Mouse (Mus musculus) heart, postnatal 0 days (tissue): Measurements from ENCODE around the gene Anxa3. TPM values are rescaled to one million over a fixed set of nuclear protein-coding genes. Genes with fewer than 3 reads are reported as not detected.

Experiments
- ATAC-seq: fragments of 200-750 bp; cut with Nextera tagmentation; 2 replicates; pipeline ENCODE4 v1.8.0; 2017; ENCODE audit warnings: low read depth, moderate number of reproducible peaks, moderate library complexity; ENCODE audit not compliant: insufficient read depth
- DNase-seq: peaks from one replicate; pipeline ENCODE4 v3.0.0-alpha.2; 2016; ENCODE audit warnings: low spot score
- H3K27ac ChIP-seq: fragments of 300-500 bp; sonication (generic); 2 replicates; pipeline ENCODE4 v1.5.1; 2014; ENCODE audit warnings: low read depth, mild to moderate bottlenecking
- H3K27me3 ChIP-seq: fragments of 300-500 bp; sonication (generic); 2 replicates; pipeline ENCODE4 v1.6.1; 2014; ENCODE audit warnings: low read length, mixed read lengths; ENCODE audit not compliant: control insufficient read depth, insufficient read depth
- H3K36me3 ChIP-seq: fragments of 300-500 bp; sonication (generic); replicated peaks from 2 replicates; pipeline ENCODE4 v1.6.1; 2014; ENCODE audit warnings: low read length, mixed read lengths; ENCODE audit not compliant: control insufficient read depth, insufficient read depth
- H3K4me1 ChIP-seq: fragments of 300-500 bp; sonication (generic); 2 replicates; pipeline ENCODE4 v1.6.1; 2014; ENCODE audit warnings: antibody characterized with exemption; ENCODE audit not compliant: control insufficient read depth, insufficient read depth
- H3K4me2 ChIP-seq: fragments of 300-500 bp; sonication (generic); 2 replicates; pipeline ENCODE4 v1.6.1; 2014; ENCODE audit warnings: low read depth, mild to moderate bottlenecking, low read length, moderate library complexity
- H3K4me3 ChIP-seq: fragments of 300-500 bp; sonication (generic); 2 replicates; pipeline ENCODE4 v1.5.1; 2014; ENCODE audit warnings: low read depth, low read length
- H3K9ac ChIP-seq: fragments of 300-500 bp; sonication (generic); replicated peaks from 2 replicates; pipeline ENCODE4 v1.6.1; 2014; ENCODE audit warnings: low read depth, low read length, mixed read lengths
- H3K9me3 ChIP-seq: fragments of 300-500 bp; sonication (generic); replicated peaks from 2 replicates; pipeline ENCODE4 v1.6.1; 2016; ENCODE audit warnings: low read length; ENCODE audit not compliant: control insufficient read depth
- CTCF ChIP-seq: IDR thresholded peaks from 2 replicates; pipeline ENCODE4 v1.5.1; 2016; ENCODE audit warnings: antibody characterized with exemption, control low read depth, low read depth
- EP300 ChIP-seq: IDR thresholded peaks from 2 replicates; pipeline ENCODE4 v1.6.1; 2016; ENCODE audit warnings: antibody characterized with exemption, low read depth
- WGBS: fragments of 180-500 bp; shearing (Covaris S2); extraction: QIAGEN DNeasy Blood & Tissue Kit; methylation state at CpG from one replicate; pipeline ENCODE4 v1.1.7; 2014; 5-methylcytosine and 5-hydroxymethylcytosine counted together
- polyA plus RNA-seq: library from polyadenylated mRNA; unstranded; fragments of >200 nt; fragmentation: Nextera tagmentation; extraction: Ambion mirVana; gene quantifications from 2 replicates; pipeline ENCODE4 v1.2.1, GENCODE M21; 2015
- total RNA-seq: library from RNA; depleted of rRNA; stranded (reverse); fragments of >200 nt; gene quantifications from 2 replicates; pipeline ENCODE4 v1.2.3, GENCODE M21; 2014; ENCODE audit warnings: low replicate concordance

Anxa3 gene
- total and polyA plus RNA-seq, 2 experiments from 2014 or later: 42.0 to 50.3 TPM

DNA sequence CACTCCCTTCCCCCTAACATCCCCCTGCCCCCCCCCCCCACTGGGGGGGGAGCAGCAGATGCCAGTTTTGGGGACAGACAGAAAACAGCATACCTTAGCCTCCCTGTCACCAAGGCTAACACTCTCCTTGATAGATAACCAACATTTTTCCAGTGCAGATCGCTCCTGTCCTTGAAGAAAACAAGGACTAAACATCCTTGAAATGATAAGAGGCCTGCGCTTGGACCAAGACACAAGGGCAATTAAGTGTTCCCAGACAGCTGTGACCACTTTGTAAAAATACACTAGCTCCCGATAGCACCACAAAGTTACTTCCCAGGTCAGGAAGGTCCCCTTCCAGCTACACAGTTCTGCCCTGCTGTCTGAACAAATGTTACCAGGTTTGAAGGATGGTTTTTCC lies 55.2 kb downstream of the Anxa3 start:
- DNase-seq (peak; percentile 10), ATAC-seq (peak; percentile 33; the same call in 1 of the 2 replicates)
- Histone ChIP-seq H3K27ac (no peak overlapping the region), H3K36me3 (no peaks in the 10 kb centered on the region), H3K27me3 (no peaks in the 10 kb centered on the region), H3K9ac (no peak overlapping the region), H3K9me3 (no peaks in the 10 kb centered on the region), H3K4me3 (no peak overlapping the region), H3K4me2 (no peak overlapping the region), H3K4me1 (peaks cover 7% of the 10 kb centered on the region; the same call in 1 of the 2 replicates)
- WGBS: 11% methylated on average over 3 of the region's 3 CpGs
- TF ChIP-seq CTCF: no peak
- TF ChIP-seq EP300: no peak

DNA sequence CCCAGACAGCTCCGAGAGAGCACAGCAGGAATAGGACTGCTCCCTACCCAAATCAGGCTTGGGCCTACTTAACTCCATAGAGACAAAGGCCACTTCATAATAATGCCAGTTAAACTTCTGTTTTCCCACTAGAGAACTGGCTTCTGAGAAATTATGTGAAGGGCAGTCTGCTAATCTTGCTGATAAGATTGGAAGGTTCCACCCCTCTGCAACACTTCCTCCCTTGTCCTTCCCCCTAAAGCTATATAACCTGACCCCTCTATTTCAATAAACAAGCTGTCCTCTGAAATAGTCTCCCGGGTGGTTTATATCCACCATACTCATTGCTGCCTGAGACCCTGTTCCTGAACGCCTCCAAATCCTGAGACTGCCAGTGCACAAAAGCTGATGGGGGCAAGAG lies 56.1 kb downstream of the Anxa3 start:
- no peak overlapping the region for H3K4me3 ChIP-seq
- no peaks in the 10 kb centered on the region for H3K27me3 ChIP-seq
- H3K27ac ChIP-seq: no peak overlapping the region
- no peak overlapping the region for H3K4me2 ChIP-seq
- no peaks in the 10 kb centered on the region for H3K9me3 ChIP-seq
- no peak for DNase-seq
- no peak overlapping the region for H3K9ac ChIP-seq
- no peak for ATAC-seq
- TF ChIP-seq EP300: no peak
- no peak for TF ChIP-seq CTCF
- no peaks in the 10 kb centered on the region for H3K36me3 ChIP-seq
- H3K4me1 ChIP-seq: peaks cover 7% of the 10 kb centered on the region; the same call in 1 of the 2 replicates
- 52% methylated on average over 3 of the region's 3 CpGs for WGBS

- DNase-seq (no peak), ATAC-seq (no peak)
- Histone ChIP-seq H3K4me1 (peaks cover 2% of the 10 kb centered on the region; the same call in 1 of the 2 replicates), H3K9me3 (no peaks in the 10 kb centered on the region), H3K27me3 (no peaks in the 10 kb centered on the region), H3K4me2 (no peak overlapping the region), H3K36me3 (no peaks in the 10 kb centered on the region), H3K27ac (no peak overlapping the region), H3K9ac (no peak overlapping the region), H3K4me3 (no peak overlapping the region)
- TF ChIP-seq CTCF (no peak), EP300 (no peak)
- WGBS: 64% methylated on average over 3 of the region's 3 CpGs
Measured at GRCm38 (mm10) chr5:96853451-96853850, 60.3 kb downstream of the Anxa3 start.

DNA sequence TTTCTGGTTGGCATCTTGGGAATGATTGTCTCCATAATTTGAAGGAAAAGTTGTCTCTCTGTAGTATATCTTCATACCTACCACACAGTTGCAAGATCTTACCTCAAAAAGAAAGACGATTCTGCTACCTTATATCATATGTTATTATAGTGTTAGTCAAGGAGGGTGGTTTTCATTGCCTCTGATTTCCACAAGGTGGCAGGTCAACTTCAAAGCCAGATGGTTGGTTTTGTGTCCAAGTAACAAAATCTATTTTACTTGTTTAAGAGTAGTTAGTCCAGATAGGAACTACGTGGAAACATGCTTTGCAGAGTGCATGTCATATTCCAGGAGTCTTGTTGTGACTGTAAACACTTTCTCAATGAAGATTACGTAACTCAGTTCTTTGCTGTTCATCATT lies 61.2 kb downstream of the Anxa3 start:
- Histone ChIP-seq H3K9ac (no peak overlapping the region), H3K4me2 (no peak overlapping the region), H3K4me3 (no peak overlapping the region), H3K27ac (no peak overlapping the region), H3K9me3 (no peaks in the 10 kb centered on the region), H3K4me1 (no peaks in the 10 kb centered on the region), H3K27me3 (no peaks in the 10 kb centered on the region), H3K36me3 (no peaks in the 10 kb centered on the region)
- DNase-seq: peak; percentile 24
- WGBS: 51% methylated on average over 3 of the region's 3 CpGs
- TF ChIP-seq EP300: no peak
- TF ChIP-seq CTCF: peak; percentile 65
- no peak for ATAC-seq

DNA sequence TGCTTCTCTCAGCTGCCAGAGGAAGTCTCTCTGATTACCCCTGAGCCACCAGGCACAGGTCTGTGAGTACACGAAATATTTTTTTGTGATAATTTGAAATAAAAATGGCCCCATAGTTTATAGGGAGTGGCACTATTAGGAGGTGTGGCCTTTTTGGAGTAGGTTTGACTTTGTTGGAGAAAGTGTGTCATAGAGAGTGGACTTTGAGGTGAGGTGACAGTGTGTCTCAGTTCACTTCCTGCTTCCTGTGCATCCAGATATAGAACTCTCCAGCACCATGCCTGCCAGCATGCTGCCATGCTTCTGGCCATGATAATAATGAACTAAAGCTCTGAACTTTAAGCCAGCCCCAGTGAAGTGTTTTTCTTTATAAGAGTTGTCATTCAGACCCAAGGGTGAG lies 66.8 kb downstream of the Anxa3 start:
- TF ChIP-seq CTCF (no peak), EP300 (no peak)
- Histone ChIP-seq H3K9ac (no peak overlapping the region), H3K4me2 (no peak overlapping the region), H3K27me3 (no peaks in the 10 kb centered on the region), H3K9me3 (no peaks in the 10 kb centered on the region), H3K36me3 (no peaks in the 10 kb centered on the region), H3K4me3 (no peak overlapping the region), H3K27ac (no peak overlapping the region), H3K4me1 (no peaks in the 10 kb centered on the region)
- WGBS: 68% methylated on average over 1 of the region's 1 CpGs
- DNase-seq (no peak), ATAC-seq (no peak)

DNA sequence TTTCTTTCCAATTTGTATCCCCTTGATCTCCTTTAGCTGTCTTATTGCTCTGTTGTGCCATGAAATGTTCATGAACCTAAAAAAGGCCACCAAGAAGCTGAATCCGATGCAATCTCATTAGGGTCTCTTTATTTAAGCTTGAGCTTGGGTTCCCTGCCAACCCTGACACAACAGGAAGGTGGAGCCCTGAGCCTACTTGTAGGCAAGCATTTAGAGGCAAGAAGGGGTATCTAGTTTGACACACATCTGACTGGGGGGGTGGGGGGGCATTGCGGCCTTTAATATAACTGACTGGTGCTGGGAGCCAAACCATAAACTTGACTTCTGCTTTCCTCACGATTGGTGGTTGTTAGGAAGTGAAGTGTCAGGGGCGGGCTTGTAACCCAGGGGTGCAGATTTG lies 74.0 kb downstream of the Anxa3 start:
- Histone ChIP-seq H3K4me3 (no peak overlapping the region), H3K9ac (no peak overlapping the region), H3K27ac (no peak overlapping the region), H3K36me3 (no peaks in the 10 kb centered on the region), H3K9me3 (no peaks in the 10 kb centered on the region), H3K27me3 (no peaks in the 10 kb centered on the region), H3K4me1 (no peaks in the 10 kb centered on the region), H3K4me2 (no peak overlapping the region)
- DNase-seq (no peak), ATAC-seq (no peak)
- TF ChIP-seq CTCF: no peak
- TF ChIP-seq EP300: no peak
- WGBS: 82% methylated on average over 4 of the region's 4 CpGs
